Mouse (Mus musculus) testis, postnatal 10 days (tissue): ENCODE results near the gene Adap1.

Source experiments
- DNase-seq: peaks from one replicate; pipeline ENCODE4 v3.0.0; 2021; ENCODE audit warnings: low spot score

Gene Adap1

GRCm38 (mm10) chr5:139323260-139323924, 2.0 kb downstream of the Adap1 start:
- DNase-seq: peak; percentile 62

GRCm38 (mm10) chr5:139321331-139321730, 4.1 kb downstream of the Adap1 start:
- no peak for DNase-seq

GRCm38 (mm10) chr5:139320424-139320823, 5.0 kb downstream of the Adap1 start:
- DNase-seq: no peak

GRCm38 (mm10) chr5:139317751-139318504, 7.5 kb downstream of the Adap1 start:
- no peak for DNase-seq

GRCm38 (mm10) chr5:139316982-139317675, 8.3 kb downstream of the Adap1 start:
- no peak for DNase-seq

- DNase-seq: no peak
Observed at GRCm38 (mm10) chr5:139314941-139315642, 10.3 kb downstream of the Adap1 start.

- no peak for DNase-seq
Observed at GRCm38 (mm10) chr5:139313536-139313935, 11.9 kb downstream of the Adap1 start.

GRCm38 (mm10) chr5:139311822-139312221, 13.6 kb downstream of the Adap1 start:
- no peak for DNase-seq

- DNase-seq: no peak
Observed at GRCm38 (mm10) chr5:139310477-139310876, 14.9 kb downstream of the Adap1 start.

- DNase-seq: no peak
Observed at GRCm38 (mm10) chr5:139309946-139310345, 15.5 kb downstream of the Adap1 start.

- no peak for DNase-seq
Observed at GRCm38 (mm10) chr5:139303646-139304061, 21.8 kb downstream of the Adap1 start.

- DNase-seq: no peak
Observed at GRCm38 (mm10) chr5:139302101-139302500, 23.3 kb downstream of the Adap1 start.

- no peak for DNase-seq
Observed at GRCm38 (mm10) chr5:139297745-139298144, 27.7 kb downstream of the Adap1 start.

- no peak for DNase-seq
Observed at GRCm38 (mm10) chr5:139297092-139297491, 28.3 kb downstream of the Adap1 start.

GRCm38 (mm10) chr5:139294089-139294488, 31.3 kb downstream of the Adap1 start:
- DNase-seq: no peak

- DNase-seq: no peak
Observed at GRCm38 (mm10) chr5:139291811-139292560, 33.4 kb downstream of the Adap1 start.

- no peak for DNase-seq
Observed at GRCm38 (mm10) chr5:139290467-139291259, 34.8 kb downstream of the Adap1 start.

- no peak for DNase-seq
Observed at GRCm38 (mm10) chr5:139288591-139288990, 36.8 kb downstream of the Adap1 start.

GRCm38 (mm10) chr5:139287787-139288186, 37.6 kb downstream of the Adap1 start:
- no peak for DNase-seq

- no peak for DNase-seq
Observed at GRCm38 (mm10) chr5:139287099-139287498, 38.3 kb downstream of the Adap1 start.
